Mouse (Mus musculus) intestine, embryonic 15.5 days (tissue): ENCODE data around the gene Gm44790. TPM values are rescaled to one million over a fixed set of nuclear protein-coding genes. Genes with fewer than 3 reads are reported as not detected.

ENCODE experiments used
- polyA plus RNA-seq: library from polyadenylated mRNA; unstranded; fragments of >200 nt; fragmentation: Nextera tagmentation; extraction: Ambion mirVana; gene quantifications from 2 replicates; pipeline ENCODE4 v1.2.1, GENCODE M21; 2015

The Gm44790 gene
- polyA plus RNA-seq, 1 experiment from 2014 or later, result not detected

Other genes starting within 250 kb of the Gm44790 start
- gene Tgfa, start 231.4 kb upstream of the Gm44790 start, polyA plus RNA-seq, result 6.3 and 6.5 TPM in 2 replicates
- gene Fam136a, start 61.0 kb upstream of the Gm44790 start, polyA plus RNA-seq, result 161 and 167 TPM in 2 replicates
- gene Snrpg, start 55.4 kb upstream of the Gm44790 start, polyA plus RNA-seq, result 541 and 603 TPM in 2 replicates
- 73.9 and 79.8 TPM in 2 replicates for gene Pcyox1, start 29.5 kb upstream of the Gm44790 start, polyA plus RNA-seq
- 121 and 132 TPM in 2 replicates for gene Tia1, start 22.4 kb upstream of the Gm44790 start, polyA plus RNA-seq
- gene C87436, start 11.7 kb downstream of the Gm44790 start, polyA plus RNA-seq, result 20.4 and 22.4 TPM in 2 replicates
- gene Pcbp1, start 99.7 kb downstream of the Gm44790 start, polyA plus RNA-seq, result 508 and 561 TPM in 2 replicates
- gene Asprv1, start 201.5 kb downstream of the Gm44790 start, polyA plus RNA-seq, result 0.66 and 1.2 TPM in 2 replicates
- 13.8 and 14.7 TPM in 2 replicates for gene Mxd1, start 242.5 kb downstream of the Gm44790 start, polyA plus RNA-seq